Mouse (Mus musculus): ENCODE measurements around the gene Tmem81.
"Not testable (repeated sequence)": the region's sequence is repeated elsewhere in the genome, so short reads cannot be mapped to it uniquely, and the experiment has no call there.

Tmem81 gene

DNA sequence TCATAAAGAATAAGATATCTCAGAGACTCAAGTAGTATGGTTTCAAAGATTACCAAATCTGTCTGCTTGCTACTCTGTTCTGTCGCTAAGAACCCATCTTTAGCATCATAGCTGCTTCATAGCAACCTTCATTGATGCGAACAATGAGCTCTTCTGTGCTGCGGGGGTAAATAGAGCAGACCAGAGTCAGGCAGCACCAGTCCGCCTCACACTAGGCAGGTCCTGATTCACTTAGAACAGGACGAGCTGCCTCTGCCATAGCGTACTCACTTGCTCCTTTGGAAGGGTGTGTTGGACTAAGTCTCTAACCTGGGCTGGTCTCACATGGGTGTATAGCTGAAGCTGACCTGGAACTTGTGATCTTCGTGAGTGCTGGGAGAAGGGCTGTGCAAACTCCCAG is at the start of gene Tmem81:
TSS of gene Tmem81 (plus strand) at position 173 of the 400 bp plus-strand sequence.
- no peak for DNase-seq (ENCODE audit: low spot score)

DNA sequence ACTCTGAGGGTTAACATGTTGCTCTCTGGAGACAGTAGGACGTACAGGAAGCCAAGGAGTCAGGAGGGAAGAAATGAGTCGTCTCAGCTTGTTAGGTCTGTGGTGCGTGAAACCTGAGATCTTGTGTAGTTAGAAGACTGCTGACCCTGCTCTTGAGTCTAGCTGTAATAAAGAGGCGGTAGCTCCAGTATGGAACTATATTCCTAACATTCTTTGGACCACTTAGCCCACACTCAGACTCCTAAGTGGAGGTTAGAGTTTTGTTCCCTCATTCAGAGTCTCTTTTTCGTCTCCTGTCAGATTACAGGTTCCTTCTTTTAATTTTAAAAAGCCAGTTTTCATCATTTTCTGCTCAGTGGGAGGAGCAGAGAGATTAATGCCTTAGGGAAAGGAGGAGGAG is 41.4 kb upstream of the Tmem81 start:
- no peak for DNase-seq (ENCODE audit: low spot score)

DNA sequence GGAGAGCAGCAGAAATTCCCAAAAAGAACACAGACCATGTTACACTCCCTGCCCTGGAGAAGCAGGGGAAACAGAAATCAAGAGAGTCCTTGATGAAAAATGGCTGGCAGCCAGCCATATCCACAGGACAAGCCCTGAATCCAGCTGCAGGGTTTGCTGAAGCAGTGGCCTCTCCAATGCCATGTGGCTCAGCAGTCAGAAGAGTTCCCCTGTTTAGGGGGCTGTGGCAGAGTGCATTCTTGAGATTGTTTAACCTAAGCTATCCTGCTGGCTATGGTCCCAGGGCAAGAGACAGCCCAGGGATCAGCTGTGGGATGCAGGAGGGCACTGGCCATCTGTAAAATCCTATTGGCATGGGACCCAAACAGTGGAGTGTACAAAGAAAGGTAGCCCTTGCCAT is 37.1 kb upstream of the Tmem81 start:
- DNase-seq (ENCODE audit: low spot score), result no peak

DNA sequence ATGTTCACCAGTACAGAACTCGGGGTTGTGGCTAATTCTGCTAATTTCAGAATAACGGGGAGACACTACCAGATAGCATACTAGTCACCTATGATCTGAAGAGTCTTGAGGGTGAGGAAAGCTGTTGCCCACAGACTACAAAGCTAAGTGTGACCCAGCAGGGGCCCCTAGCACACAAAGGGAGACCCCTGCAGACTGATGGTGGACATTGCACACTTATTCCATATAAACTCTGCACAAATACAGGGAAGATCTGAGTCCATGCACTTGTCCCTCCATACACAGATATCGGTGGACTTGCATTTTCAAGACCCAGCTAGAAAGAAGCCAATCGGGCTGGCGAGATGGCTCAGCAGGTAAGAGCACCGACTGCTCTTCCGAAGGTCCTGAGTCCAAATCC is 36.5 kb upstream of the Tmem81 start:
- DNase-seq (ENCODE audit: low spot score), result no peak

DNA sequence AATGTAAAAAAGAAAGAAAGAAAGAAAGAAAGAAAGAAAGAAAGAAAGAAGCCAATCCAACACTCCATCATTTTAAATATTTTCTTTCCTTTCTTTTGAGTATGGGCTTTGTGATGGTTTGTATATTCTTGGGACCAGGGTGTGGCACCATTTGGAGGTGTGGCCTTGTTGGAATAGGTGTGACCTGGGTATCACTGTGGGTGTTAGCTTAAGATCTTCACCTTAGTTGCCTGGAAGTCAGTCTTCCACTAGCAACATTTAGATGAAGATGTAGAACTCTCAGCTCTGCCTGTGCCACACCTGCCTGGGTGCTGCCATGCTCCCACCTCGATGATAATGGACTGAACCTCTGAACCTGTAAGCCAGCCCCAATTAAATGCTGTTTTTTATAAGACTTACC is 36.0 kb upstream of the Tmem81 start:
- not testable (repeated sequence) for DNase-seq (ENCODE audit: low spot score)

DNA sequence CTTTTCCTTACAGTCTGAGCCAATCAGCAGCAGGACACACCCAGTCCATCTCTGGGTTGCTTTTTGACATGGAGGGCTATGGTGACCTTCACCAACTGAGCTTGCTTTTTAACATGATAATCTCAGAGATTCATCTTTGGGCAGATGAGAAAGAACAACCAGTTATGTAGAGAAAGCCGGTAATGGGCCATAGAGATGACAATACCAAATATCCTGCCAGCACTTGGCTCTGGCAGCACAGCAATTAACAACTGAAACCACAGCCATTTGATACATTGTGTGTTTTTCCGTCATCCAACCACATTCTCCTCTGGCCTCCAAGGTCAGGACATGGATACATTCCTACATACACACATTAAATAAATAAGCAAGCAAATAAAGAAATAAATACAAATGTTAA is 35.0 kb upstream of the Tmem81 start:
- DNase-seq (ENCODE audit: low spot score), result no peak

DNA sequence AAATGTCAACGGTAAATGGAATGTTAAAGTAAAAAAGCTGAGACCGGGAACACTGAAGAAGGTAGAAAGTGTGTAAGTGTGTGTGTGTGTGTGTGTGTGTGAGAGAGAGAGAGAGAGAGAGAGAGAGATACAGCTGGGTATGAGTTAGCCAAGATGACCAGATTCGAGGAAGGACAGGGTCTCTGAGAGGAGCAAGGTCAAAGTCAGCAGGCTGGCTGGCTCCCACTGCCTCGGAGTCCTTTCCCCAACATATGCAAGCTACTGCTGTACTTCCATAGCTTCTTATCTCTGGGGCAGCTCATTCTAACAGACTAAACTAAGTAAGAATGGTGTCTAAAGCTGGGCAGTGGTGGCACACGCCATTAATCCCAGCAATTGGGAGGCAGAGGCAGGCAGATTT is 34.5 kb upstream of the Tmem81 start:
- DNase-seq (ENCODE audit: low spot score), result no peak

DNA sequence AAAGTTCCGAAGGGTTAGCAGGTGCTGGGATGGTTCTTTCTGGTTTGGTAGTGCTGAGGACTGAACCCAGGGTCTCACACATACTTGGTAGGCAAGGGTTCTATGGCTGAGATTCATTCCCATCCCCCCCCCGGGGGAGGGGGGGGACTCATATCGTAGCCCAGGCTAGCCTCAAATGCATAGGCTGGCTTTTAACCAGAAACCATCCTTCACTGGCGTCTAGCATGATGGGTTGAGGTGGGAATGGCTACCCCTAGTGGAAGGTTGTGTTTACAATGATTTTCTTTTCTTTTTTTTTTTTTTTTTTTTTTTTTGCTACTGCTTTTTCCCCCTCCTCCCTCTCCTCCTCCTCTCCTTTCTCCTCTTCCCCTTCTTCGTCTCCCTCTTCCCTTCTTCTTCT is 33.5 kb upstream of the Tmem81 start:
- no peak for DNase-seq (ENCODE audit: low spot score)

DNA sequence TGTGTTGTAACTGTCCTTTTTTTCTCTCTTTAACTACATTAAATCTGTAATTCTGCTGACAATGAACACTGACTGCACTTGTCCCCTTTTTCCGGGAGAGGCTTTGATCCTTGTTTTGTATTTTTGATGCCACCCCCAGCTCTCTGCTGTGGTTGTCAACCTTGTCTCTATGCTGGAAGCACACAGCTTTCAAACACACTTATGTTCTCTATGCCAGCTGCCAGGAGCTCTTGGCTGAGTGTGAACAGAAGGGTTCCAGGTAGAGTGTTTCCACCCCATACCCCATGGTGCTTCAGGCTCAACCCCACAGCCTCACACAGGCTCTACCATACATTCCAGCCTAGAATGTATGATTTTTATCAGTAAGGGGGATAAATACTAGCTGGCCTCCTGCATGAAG is 31.5 kb upstream of the Tmem81 start:
- peak; percentile 32 for DNase-seq (ENCODE audit: low spot score)

DNA sequence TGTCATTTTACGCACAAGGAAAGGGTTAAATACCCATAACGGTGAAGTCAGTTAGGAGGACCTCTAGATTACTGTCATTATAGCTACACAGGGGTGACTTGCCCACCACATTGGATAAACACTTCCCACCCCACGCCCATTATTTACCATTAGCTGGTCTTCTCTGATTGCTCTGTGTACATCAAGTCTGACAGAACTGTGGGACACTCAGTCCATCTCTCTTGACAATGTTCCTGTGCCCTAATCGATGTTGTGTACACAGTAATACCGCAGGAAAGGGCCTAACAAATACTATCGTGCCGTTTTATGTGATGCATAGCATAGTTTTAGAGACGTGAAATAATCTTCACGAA is 29.5 kb upstream of the Tmem81 start:
- DNase-seq (ENCODE audit: low spot score), result no peak

DNA sequence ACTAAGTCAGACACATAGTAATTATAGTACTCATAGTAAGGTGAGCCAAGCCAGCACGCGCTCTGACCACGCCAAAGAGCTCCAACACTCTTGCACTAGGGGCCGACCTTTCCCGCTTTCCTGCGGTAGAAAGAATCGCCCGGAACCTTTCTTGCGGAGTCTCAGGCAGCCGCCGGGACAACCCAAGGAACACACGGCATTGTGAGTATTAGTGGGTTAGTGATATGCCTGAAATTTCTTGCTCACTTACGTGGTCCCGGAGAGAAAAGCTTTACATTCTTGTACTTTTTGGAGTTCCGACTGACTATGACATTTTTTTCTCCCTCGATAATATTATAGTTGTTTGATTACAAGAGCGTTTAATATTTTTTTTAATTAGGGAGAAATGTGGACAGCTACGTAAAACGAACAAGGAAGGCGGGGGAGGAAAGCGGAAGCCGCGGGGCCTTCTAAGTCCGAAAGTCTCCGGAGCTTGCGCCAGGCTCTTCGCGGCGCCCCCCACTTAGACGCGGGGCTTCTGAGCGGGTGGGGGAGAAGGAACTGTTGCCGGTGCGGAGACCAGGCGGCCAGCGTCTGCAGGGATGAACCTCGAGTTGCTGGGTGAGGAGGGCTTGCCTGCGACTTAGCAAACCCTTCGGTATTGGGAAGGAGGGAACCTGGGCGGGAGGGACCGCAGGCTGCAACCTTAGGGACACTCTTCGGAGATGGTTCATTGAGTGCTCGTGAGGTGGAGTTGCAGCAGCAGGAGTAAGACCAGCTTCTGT is 28.9 kb upstream of the Tmem81 start, which contains the start of gene Rbbp5:
TSS of gene Rbbp5 (plus strand) at position 438 of the 764 bp plus-strand sequence.
- DNase-seq (ENCODE audit: low spot score), result peak; percentile 88

DNA sequence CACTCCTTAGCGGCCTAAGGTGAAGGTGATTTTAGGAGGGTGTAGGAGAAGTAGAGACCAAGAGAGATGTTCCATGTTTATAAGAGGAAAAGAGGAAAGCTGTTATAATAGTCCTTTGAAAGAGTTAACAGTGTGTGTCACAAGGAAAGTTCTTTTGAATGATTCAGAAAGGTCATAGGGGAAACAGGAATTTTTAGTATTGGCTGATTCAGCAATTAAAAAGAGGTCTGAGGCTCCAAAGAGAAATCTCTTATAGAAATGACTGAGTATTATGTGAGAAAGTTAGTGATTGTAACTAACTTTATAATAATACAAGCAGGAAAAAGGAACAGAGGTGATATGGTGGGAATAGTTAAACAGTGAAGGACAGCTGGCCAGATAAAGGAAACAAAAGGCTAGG is 26.6 kb upstream of the Tmem81 start:
- no peak for DNase-seq (ENCODE audit: low spot score)

DNA sequence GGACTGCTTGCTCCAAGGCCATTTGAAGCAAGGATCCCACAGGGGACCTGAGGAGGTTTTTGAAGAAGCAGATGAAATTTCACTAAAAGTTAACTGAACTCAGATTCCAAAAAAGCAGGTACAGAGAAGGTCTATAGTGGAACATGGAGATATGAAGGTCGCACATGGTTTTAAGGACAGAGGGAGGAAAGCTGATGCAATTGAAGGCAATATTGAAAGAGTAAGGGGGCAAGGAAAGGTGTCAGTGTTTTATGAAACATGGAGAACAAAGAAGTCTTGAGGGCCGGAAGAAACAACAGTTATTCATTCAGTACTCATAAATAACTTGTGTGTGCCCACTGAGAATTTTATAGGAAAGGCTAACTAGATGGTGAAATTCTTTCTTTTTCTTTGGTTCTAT is 24.4 kb upstream of the Tmem81 start:
- no peak for DNase-seq (ENCODE audit: low spot score)

DNA sequence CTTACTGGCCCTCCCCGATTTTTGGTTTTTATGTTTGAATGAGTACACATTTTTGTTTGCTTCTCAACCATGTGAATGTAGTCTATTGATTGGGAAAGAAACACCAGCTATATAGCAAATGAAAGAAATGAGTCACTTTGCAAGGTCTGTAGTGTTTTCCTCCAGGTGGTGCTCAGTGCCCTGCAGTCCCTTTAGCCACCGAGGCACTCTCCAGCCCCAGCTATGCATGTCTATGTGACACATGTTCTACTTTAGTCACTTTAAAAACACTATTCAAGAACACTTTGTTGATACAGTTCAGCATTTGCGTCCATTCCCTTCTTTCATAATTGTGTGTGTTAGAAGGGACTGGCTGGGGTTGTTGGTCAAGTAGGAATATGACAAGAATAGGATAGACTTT is 22.8 kb upstream of the Tmem81 start:
- no peak for DNase-seq (ENCODE audit: low spot score)

DNA sequence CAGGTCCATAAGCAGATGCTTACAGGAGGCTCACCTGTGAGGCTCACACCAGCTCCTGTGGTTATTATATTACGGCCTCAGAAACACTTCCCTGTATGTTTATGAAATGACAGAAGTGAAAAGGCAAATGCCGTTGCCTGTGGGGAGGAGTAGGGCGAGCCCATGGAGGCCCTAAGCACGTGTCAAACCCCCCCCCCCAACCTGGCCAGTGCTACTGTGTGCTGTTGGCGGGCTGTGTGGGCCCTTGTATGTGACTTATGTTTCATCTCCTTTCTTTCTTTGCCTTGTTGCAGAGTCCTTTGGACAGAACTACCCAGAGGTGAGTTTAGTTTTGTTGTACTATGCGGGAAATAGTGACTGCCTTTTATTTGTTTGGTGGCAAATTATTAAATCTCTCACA is 22.3 kb upstream of the Tmem81 start:
- DNase-seq (ENCODE audit: low spot score), result no peak

DNA sequence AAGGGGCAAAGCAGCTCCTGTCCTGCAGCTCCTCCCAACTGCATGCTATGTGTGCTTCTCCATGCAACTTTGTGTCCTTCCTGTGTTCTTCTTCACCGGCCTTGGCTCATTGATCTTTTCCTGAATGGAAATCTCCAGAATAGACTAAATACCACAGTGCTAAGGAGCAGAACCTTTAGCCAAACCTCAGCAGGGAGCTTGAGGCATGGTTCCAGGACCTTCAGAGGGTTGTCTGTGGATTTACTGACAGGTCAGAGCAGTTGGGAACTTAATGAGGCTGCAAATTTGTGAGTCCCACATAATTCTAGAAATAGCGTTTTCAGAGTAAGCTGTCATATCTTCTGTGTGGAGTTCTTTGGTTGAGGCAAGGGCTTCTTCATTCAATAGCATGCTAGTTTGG is 5.5 kb upstream of the Tmem81 start:
- DNase-seq (ENCODE audit: low spot score), result no peak

DNA sequence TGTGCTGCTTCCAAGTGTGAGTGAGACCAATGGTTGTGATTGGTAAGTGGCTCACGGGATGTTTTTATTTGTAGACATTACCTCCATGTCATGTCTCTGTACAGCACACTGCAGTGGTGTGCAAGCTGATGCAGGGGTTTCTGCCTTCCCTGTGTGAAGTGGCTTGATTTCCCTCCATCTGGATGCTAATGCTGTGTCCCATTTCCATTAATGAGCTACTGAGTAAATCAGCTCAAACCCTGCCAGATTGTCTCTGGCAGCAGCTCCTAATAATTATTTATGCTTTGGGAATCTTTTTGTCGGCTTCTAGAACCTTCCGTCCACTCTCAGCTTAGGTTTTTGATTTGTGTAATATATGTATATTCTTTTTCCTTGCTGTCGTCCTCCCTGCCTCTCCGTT is 875 bp upstream of the Tmem81 start:
- DNase-seq (ENCODE audit: low spot score), result no peak

DNA sequence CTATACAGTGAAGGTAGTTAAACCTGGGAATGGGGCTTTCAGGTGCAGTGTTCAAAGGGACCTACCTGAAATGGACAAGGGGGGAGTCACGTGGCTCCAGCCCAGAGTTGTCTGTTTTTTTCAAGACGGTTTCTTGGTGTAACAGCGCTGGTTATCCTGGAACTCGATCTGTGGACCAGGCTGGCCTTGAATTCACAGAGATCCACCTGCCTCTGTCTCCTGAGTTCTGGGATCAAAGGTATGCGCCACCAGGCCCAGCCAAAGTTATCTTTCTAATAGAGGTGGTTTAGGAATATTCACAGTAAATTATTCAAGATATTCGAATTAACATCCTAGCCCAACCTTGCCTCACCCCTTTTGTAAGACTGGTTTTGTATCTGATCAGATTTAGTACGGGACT is 626 bp downstream of the Tmem81 start:
- DNase-seq (ENCODE audit: low spot score), result no peak

DNA sequence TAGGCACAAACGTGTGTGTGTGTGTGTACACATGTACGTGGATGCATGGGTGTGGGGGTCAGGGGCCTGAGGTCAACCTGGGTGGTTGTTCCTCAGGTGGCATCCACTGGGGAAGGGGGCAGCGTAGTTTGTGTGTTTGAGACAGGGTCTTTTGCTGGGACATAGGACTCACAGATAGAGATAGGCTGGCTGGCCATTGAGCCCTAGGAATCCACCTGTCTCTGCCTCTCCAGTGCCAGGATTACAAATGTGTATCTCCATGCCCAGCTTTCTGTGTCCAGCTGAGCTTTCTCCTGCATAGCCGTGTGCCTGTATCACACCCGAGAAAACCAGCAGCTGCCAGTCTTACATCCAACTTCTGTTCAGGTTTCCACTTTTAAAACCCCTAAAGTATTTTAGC is 3.7 kb downstream of the Tmem81 start:
- DNase-seq (ENCODE audit: low spot score), result no peak

DNA sequence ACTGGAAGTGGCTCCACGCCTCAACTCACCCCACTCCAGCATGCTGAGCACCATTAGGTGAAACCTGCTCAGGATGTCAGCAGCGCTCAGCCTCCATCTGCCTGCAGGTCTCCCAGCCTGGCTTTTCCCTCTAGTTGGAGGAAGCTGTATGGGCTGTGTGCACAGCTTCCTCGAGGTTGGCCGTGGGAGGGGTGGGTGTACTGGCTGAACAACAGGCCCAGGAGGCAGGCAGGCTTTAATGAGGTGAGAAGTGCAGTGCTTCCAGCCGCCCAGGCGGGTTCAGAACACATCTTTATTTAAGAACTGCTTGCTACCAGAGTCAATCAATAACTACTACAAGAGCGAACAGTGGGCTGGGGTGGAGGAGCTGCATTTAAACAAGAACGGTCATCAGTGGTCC is 5.5 kb downstream of the Tmem81 start:
- DNase-seq (ENCODE audit: low spot score), result no peak

DNA sequence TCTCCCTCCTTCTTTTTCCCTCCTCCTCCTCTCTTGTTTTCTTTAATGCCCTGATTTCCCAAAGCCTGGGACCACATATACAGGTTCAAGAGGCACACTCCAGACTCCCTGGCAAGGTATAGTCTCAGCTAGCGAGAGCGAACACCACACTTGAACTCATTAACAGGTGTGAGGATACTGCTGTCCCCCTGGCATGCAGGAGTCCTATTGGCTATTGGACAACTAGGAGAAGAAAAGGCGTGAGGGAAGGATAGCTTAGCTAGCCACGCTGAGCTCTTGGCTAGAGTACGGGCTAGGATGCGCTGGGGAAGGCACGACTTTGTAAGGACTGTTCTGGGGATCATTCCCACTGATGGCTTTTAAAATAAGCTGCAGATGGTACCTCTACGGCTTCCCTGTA is 6.1 kb downstream of the Tmem81 start:
- no peak for DNase-seq (ENCODE audit: low spot score)

DNA sequence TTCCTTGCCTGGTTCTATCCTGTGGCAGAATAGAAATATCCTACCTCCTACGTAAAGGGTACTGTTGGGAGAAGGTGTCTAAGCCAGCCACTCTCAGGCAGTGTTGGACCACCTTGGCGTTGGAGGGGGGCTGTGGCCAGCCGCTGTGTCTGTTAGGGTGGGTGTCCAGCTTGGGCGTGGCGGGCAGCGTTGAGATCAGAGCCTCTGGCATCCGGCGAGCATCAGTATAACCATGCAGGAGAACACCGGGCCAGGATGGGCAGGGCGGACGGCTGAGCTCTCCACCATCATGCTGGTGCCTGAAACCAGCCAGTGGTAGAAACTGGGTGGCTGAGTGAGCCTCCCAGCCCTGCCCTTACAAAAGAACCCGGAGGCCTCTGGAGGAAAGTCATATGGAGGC is 9.3 kb downstream of the Tmem81 start:
- no peak for DNase-seq (ENCODE audit: low spot score)

DNA sequence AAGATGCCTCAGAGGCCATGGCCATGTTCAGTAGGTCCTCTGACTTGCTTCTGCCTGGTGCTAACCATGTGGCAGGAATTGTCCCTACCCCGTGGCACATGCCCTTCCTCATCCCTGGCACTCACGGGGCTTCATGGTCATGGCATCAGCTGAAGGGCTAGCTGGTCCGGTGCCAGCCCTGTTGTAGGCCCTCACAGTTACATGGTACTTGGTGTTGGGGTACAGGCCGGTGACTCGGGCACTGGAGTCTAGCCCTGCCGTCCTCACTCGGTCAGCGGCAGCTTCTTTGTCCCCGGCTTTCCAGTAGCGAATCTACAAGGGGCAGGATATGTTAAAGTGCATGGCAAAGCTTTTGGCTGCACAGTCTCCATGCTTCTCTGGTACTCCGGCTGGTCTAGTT is 10.7 kb downstream of the Tmem81 start:
- DNase-seq (ENCODE audit: low spot score), result no peak

DNA sequence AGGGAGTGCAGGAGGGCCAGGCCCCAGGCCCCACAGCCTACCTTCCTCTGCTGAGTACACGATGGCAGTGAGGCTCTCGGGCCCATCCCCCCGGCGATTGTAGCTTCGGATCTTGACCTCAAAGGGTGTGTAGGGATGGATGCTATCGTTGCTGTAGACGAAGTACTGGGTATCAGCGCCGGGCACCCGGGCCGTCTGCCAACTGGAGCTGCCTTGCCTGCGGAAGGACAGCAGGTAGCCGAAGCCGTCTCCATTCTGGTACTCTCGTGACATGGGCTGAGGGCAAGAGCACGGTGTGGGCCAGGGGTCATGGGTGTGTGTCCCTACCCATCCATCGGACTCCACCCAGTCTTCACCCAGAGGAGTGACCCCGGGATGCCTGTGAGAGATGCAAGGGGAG is 12.6 kb downstream of the Tmem81 start:
- DNase-seq (ENCODE audit: low spot score), result no peak

DNA sequence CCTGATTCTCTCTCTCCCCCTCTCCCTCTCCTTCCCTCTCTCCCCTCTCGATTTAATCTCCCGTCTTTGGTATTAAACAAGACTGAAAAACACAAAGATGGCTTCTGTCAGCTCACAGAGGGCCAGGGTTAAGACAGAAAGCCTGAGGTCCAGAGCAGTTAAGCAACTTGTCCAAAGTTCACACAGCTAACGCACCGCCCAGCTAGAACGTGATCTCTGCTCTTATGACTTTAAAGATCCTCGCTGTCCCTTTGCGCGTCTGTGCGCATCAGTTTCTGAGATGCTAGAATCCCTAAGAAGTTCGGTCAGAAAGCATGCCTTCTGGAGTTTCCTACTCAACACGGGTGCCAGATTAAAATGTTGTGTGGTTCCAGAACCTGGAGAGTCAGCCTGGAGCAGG is 13.7 kb downstream of the Tmem81 start:
- no peak for DNase-seq (ENCODE audit: low spot score)

All from layer of hippocampus, adult 11-12 months (tissue).